Mouse (Mus musculus) megakaryocyte, embryonic 14.5 days (primary cell): ENCODE data around the gene Lrrc75b.

ENCODE experiments used
- FLI1 ChIP-seq: IDR thresholded peaks from 2 replicates; pipeline ENCODE4 v1.6.1; 2012; ENCODE audit warnings: low read length, inconsistent platforms, mixed read lengths
- GATA1 ChIP-seq: IDR thresholded peaks from 3 replicates; pipeline ENCODE4 v1.6.1; 2012; ENCODE audit warnings: mixed read lengths, low read length, inconsistent platforms, borderline replicate concordance

- TF ChIP-seq GATA1: no peak
- no peak for TF ChIP-seq FLI1
These were observed 25.2 kb downstream of the Lrrc75b start for GRCm38 (mm10) chr10:75534934-75535333.
